Mouse (Mus musculus): Measurements from ENCODE around the gene Zbtb7b.
"Not testable (repeated sequence)": the region's sequence is repeated elsewhere in the genome, so short reads cannot be mapped to it uniquely, and the experiment has no call there.

Zbtb7b gene

GRCm38 (mm10) chr3:89394006-89394893, at the start of gene Zbtb7b:
Zbtb7b (minus strand) TSS chr3:89394776.
- DNase-seq (ENCODE audit: low spot score): peak; percentile 78

DNA sequence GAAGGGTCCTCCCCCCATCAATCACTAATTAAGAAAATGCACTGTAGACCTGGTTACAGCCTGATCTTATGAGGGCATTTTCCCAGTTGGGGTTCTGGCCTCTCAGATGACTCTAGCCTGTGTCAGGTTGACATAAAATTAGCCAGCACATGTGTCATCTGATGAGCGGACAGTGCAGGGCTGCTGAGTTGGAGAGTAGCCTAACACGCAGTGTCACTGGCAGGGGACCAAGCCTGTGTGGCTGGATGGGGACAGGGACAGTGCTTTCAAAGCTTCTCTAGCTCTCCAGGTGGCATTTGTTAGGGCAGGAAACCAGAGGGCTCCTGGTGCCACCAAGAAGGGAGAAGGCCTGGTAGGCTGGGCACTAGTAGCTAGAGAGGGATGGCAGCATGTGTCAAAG, 46.1 kb upstream of the Zbtb7b start:
- DNase-seq (ENCODE audit: low spot score): no peak

DNA sequence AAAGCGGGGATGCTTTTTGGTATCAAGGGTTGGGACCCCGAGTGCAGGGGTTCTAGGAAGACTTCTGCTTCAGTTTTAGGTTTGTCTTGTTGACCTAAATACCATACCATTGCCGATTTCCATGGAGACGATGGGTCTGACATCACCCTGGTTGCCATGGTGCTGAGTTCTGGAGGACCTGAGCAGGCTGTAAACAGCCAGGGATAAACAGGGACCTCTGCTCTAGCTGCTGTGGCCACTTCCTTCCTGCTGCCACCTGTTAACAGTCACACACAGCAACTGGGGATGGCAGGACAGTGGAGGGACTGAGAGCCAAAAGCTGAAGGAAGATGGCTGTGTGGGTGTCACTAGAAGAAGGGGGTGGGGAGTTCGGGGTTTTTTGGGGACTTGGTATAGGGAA, 42.7 kb upstream of the Zbtb7b start:
- peak; percentile 63 for DNase-seq (ENCODE audit: low spot score)

DNA sequence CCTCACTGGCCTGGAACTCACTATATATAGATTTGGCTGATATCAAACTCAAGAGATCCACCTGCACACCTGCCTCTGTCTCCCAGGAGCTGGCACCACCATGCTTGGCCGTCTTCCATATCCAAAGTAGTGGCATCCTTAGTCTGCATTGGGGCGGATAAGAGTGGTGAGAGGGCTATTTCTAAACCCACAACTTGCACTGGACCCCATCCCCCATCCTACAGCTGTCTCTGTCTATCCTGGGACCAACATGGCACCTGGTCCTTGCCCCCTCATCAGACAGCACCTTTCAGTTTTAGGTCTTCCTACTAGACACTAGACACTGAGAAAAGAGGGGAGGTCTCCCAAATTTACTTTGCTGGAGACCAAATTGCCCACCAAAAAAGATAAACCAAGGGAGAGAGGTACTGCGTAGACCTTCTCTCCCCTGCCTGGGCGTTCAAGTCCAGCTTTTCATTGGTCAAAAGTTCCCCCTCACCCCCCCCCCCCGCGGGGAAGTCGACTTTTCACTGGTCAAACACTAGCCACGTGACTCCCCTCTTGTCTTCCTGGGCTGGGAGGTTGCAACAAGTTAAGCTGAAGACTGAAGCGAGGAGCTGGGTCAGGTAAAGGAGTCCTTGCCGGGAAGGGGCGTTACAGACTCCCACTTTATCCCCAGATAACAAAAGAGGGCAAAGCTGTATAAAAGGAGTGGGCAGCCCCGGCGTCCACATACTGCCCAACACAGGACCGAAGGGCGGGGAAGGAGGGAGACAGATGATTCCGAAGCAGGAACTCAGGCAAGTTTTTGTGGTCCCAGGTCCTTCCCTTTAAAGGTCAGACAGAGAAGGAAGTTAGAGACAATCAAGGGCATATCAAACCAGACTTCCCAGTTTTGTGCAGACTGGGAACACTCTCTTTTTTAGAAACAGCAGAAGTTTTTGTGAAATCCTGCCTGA, 41.9 kb upstream of the Zbtb7b start, which contains the start of gene Pbxip1:
Gene Pbxip1, plus strand, starts transcription at position 531 of the 938 bp plus-strand sequence.
- peak; percentile 92 for DNase-seq (ENCODE audit: low spot score)

DNA sequence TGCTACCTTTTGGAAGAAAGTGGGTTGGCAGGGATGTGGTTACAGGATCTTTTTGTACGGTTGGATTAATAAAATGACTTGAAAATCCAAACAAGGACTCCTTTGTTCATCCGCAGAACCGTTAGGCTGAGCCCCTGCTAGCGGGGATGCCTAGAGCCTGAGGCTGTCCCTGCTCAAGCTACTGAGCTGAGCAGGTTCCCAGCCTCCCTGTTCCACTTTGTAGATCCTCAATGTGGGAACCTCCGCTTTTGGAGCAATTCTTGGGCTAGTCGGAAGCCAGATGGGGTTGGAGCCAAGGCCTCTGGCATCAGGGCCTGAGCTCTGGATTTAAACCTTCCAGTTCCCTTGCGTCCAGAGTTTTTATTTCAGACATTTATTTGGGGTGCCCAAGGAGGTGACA, 40.5 kb upstream of the Zbtb7b start:
- no peak for DNase-seq (ENCODE audit: low spot score)

DNA sequence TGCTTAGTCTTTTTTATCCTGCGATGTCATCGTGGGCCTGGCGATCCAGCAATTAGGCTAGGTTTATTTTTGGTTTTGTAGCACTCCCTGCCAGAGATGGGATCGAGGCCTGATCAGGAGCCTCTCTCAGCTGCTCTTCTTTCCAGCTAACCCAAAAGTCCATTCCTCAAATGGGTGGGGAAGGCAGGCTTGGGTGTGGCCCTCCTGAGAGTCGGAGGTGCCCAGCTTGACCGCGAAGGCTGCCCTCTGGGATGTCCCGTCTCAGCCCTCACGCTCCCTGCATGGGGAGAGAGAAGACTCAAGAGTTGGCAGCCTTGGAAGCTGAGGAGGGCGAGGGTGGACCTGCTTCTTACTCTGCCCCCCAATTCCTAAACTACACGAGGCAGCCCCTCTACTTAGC, 40.0 kb upstream of the Zbtb7b start:
- no peak for DNase-seq (ENCODE audit: low spot score)

DNA sequence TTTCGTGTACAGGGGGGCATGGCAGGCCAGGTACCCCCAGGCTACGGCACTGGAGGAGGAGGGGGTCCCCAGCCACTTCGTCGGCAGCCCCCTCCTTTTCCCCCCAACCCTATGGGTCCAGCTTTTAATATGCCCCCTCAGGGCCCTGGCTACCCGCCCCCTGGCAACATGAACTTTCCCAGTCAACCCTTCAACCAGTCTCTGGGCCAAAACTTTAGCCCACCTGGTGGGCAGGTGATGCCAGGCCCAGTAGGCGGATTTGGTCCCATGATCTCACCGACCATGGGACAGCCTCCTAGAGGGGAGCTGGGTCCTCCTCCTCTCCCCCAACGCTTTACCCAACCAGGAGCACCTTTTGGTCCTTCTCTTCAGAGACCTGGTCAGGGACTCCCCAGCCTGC, 38.0 kb upstream of the Zbtb7b start:
- no peak for DNase-seq (ENCODE audit: low spot score)

- DNase-seq (ENCODE audit: low spot score): peak; percentile 95
Measured at GRCm38 (mm10) chr3:89430171-89431159, 35.9 kb upstream of the Zbtb7b start, which contains the start of gene Pygo2. Pygo2 (plus strand) TSS chr3:89430214.

GRCm38 (mm10) chr3:89429021-89429420, 34.4 kb upstream of the Zbtb7b start:
- DNase-seq (ENCODE audit: low spot score): not testable (repeated sequence)

- DNase-seq (ENCODE audit: low spot score): no peak
Measured at GRCm38 (mm10) chr3:89425876-89426275, 31.3 kb upstream of the Zbtb7b start.

DNA sequence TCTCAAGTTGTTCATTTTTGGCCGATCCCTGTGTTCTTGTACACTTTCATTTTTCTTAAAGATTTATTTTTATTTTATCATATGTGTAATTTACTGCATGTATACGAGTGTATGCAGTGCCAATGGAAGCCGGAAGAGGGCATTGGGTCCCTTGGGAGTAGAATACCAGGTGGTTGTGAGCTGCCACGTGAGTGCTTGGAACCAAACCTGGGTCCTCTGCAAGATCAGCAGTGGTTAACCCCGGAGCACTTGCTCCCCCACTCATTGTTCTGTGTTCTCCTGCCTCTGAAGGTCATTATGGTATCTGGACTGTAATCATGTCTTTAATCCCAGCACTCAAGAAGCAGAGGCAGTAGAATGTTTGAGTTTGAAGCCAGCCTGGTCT, 30.6 kb upstream of the Zbtb7b start:
- no peak for DNase-seq (ENCODE audit: low spot score)

GRCm38 (mm10) chr3:89424416-89425140, 30.0 kb upstream of the Zbtb7b start:
- no peak for DNase-seq (ENCODE audit: low spot score)

DNA sequence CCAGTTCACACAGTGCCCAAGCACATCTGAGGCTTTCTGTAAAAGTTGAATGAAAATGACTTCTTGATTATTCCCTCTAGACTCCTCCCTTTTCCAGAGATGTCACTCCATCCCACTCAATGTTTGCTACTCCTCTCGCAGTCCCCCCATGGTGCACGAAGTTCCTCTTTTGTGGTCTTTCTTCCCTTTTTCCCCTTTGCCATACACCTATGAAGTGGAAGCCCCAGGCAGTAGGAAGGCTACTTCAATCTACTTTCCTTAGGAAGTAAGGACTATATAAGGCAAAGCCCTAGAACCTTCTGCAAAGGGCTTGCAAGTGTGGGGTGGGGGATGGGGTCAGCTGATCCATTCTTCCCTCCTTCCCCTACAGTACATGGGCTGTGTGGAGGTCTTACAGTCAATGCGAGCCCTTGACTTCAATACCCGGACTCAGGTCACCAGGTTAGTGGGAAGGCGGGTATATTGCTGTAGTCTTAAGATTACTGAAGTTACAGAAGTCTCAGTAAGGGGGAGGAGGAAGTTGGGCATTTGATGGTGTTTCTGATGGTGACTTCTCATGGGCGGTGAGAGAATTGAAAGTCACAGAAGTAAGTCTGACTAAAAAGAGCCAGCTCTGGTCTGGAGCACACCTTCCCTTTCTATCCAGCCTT, 28.1 kb upstream of the Zbtb7b start:
- DNase-seq (ENCODE audit: low spot score): no peak

DNA sequence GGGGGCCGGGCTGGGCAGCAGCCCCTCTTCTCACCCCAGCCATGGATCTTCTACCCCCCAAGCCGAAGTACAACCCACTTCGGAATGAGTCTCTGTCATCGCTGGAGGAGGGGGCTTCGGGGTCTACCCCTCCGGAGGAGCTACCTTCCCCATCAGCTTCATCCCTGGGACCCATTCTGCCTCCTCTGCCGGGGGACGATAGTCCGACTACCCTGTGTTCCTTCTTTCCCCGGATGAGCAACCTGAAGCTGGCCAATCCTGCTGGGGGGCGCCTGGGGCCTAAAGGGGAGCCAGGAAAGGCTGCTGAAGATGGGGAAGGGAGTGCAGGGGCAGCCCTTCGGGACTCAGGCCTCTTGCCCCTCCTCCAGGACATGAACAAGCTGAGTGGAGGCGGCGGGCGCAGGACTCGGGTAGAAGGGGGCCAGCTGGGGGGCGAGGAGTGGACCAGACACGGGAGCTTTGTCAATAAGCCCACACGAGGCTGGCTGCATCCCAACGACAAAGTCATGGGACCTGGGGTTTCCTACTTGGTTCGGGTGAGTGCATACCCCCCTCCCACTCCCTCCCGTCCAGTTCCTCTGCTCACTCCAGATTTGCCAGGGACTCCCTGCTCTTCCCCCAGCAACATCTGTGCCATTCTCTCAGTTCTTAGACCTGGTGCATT, 27.4 kb upstream of the Zbtb7b start:
- DNase-seq (ENCODE audit: low spot score): peak; percentile 28

- DNase-seq (ENCODE audit: low spot score): peak; percentile 88
Measured at GRCm38 (mm10) chr3:89421002-89421774, 26.6 kb upstream of the Zbtb7b start.

GRCm38 (mm10) chr3:89420421-89420820, 25.8 kb upstream of the Zbtb7b start:
- DNase-seq (ENCODE audit: low spot score): no peak

- DNase-seq (ENCODE audit: low spot score): no peak
Measured at GRCm38 (mm10) chr3:89419981-89420380, 25.4 kb upstream of the Zbtb7b start.

DNA sequence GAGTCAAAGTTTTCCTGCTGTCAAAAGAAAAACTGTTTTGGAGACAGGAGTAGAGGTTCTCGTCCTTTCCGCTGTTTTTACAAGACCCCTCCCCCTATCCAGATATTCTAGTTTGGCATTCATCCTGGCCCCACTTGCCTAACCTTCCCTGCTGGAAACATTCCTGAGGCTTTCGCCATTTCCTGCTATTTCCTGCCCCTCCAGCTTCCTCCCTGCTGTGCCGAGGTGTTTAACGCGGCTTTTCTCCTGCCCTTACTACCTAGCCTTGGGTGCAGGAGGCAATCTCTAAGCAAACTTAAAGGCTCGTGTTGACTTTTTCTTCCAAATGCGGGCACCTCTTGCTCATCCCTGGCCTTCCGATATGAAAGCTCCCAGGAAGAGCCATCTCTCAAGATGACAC, 25.0 kb upstream of the Zbtb7b start:
- DNase-seq (ENCODE audit: low spot score): peak; percentile 67

DNA sequence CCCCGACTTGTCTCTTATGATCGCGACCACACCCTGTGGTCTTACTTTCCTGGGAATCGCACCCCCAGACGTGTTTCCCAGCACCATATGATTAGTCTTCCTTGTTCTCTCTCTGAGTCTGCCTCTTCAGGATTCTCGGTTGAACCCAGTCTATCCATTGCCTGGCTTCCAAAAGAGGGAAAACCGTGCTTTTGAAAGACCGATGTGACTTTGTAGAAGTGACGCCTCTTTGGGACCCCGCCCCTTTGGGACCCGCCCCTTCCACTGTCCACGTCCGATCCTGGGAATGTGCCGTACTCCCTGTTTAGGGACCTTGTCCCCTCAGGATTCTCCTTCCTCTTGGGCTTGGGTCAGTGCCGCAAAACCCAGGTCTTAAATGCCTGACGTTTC, 24.3 kb upstream of the Zbtb7b start:
- peak; percentile 89 for DNase-seq (ENCODE audit: low spot score)

Measured in embryo, embryonic 10.5 days (tissue).